Mouse (Mus musculus) kidney, embryonic 16.5 days (tissue): Measurements from ENCODE around the gene Btbd11. TPM values are rescaled to one million over a fixed set of nuclear protein-coding genes. Genes with fewer than 3 reads are reported as not detected.

Experiments used
- ATAC-seq: fragments of 200-750 bp; cut with Nextera tagmentation; 2 replicates; pipeline ENCODE4 v1.8.0; 2017; ENCODE audit warnings: moderate TSS enrichment; ENCODE audit not compliant: low FRiP score, low TSS enrichment
- H3K27ac ChIP-seq: fragments of 300-500 bp; sonication (generic); 2 replicates; pipeline ENCODE4 v1.5.1; 2014; ENCODE audit warnings: low read length
- H3K27me3 ChIP-seq: fragments of 300-500 bp; sonication (generic); 2 replicates; pipeline ENCODE4 v1.6.1; 2014; ENCODE audit warnings: low read length, control low read depth, mixed read lengths; ENCODE audit not compliant: insufficient read depth
- H3K36me3 ChIP-seq: fragments of 300-500 bp; sonication (generic); 2 replicates; pipeline ENCODE4 v1.6.1; 2014; ENCODE audit warnings: low read length, control low read depth, mixed read lengths; ENCODE audit not compliant: insufficient read depth
- H3K4me1 ChIP-seq: fragments of 300-500 bp; sonication (generic); 2 replicates; pipeline ENCODE4 v1.6.1; 2014; ENCODE audit warnings: low read length, control low read depth, mixed read lengths; ENCODE audit not compliant: insufficient read depth
- H3K4me2 ChIP-seq: fragments of 300-500 bp; sonication (generic); replicated peaks from 2 replicates; pipeline ENCODE4 v1.6.1; 2014; ENCODE audit warnings: low read depth, low read length
- H3K4me3 ChIP-seq: fragments of 300-500 bp; sonication (generic); 2 replicates; pipeline ENCODE4 v1.5.1; 2014; ENCODE audit warnings: mild to moderate bottlenecking, low read length
- H3K9ac ChIP-seq: fragments of 300-500 bp; sonication (generic); replicated peaks from 2 replicates; pipeline ENCODE4 v1.6.1; 2014; ENCODE audit warnings: low read length
- H3K9me3 ChIP-seq: fragments of 300-500 bp; sonication (generic); 2 replicates; pipeline ENCODE4 v1.6.1; 2016; ENCODE audit warnings: low read length, control low read depth
- WGBS: fragments of 180-500 bp; shearing (Covaris S2); extraction: QIAGEN DNeasy Blood & Tissue Kit; methylation state at CpG from one replicate; pipeline ENCODE4 v1.1.7; 2014; 5-methylcytosine and 5-hydroxymethylcytosine counted together
- polyA plus RNA-seq: library from polyadenylated mRNA; unstranded; fragments of >200 nt; fragmentation: Nextera tagmentation; extraction: Ambion mirVana; gene quantifications from 2 replicates; pipeline ENCODE4 v1.2.1, GENCODE M21; 2015

The Btbd11 gene
- 10.7 and 12.3 TPM in 2 replicates for polyA plus RNA-seq

DNA sequence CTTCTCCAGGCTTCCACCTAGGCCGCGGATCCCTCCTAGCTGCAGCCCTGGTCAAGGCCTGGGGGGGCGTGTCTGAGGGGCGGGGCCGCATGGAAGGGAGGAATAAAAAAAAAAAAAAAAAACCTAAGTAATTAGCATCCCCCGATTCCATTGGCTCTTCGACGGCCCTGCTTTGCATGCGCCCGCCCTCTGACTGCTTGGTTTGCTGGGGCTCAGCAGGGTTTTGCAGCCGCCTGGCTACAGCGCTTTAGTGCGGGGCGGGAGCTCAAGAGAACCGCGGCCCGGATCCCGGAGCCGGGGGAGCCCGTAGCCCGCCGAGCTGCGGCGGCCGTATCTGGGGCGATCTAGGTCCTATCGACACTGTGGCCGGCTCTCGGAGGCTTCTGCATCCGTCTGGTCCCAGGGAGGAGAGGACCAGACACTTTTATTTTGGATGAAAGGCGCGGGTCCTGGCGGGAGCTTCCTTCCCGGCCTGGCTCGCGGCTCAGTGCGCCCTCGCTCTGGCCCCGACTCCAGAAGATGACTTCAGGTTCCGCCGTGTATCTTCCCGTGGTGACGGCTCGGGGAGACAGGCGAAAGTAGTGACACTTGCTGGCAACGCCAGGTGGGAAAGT, at the start of gene Btbd11:
Btbd11 (plus strand) TSS at position 210 of the 614 bp plus-strand sequence.
- Histone ChIP-seq H3K36me3 (no peaks in the 10 kb centered on the region), H3K27me3 (peaks cover 10% of the 10 kb centered on the region; the same call in 1 of the 2 replicates), H3K9me3 (no peaks in the 10 kb centered on the region), H3K4me3 (peak within 1 kb of the TSS; percentile 68), H3K4me1 (peaks cover 23% of the 10 kb centered on the region; the same call in 1 of the 2 replicates), H3K9ac (peak within 1 kb of the TSS; percentile 64), H3K27ac (peak within 1 kb of the TSS; percentile 9; the same call in 1 of the 2 replicates), H3K4me2 (peak within 1 kb of the TSS; percentile 98)
- WGBS = 0% methylated on average over 46 of the region's 46 CpGs
- ATAC-seq = peak; percentile 96

GRCm38 (mm10) chr10:85338733-85339132, 47.9 kb upstream of the Btbd11 start:
- Histone ChIP-seq H3K4me2 (no peak overlapping the region), H3K36me3 (no peaks in the 10 kb centered on the region), H3K9ac (no peak overlapping the region), H3K27me3 (no peaks in the 10 kb centered on the region), H3K27ac (no peak overlapping the region), H3K9me3 (peaks cover 6% of the 10 kb centered on the region), H3K4me3 (no peak overlapping the region), H3K4me1 (peaks cover 4% of the 10 kb centered on the region; the same call in 1 of the 2 replicates)
- 0 out of 2 replicates have a peak, but pooled peaks have one; percentile 61 for ATAC-seq
- WGBS = 57% methylated on average over 12 of the region's 12 CpGs

DNA sequence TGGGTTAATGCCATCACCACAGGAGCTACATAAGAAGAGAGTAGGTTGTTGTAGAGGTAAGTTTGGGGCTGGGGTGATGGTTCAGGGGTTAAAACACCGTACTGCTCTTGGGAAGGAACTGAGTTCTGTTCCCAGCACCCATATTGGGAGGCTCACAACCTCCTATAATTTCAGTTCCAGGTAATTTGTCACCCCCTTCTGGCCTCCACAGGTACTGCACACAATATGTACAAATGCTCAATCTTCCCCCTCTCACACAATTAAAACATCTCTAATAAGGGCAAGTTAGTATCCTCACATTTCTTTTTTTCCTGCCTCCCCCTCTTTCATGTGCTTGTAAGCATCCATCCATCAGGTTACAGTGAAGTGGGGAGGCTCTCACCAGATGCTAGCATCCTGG, 44.7 kb upstream of the Btbd11 start:
- no peak for ATAC-seq
- Histone ChIP-seq H3K4me3 (no peak overlapping the region), H3K27ac (no peak overlapping the region), H3K4me1 (peaks cover 4% of the 10 kb centered on the region; the same call in 1 of the 2 replicates), H3K4me2 (no peak overlapping the region), H3K36me3 (no peaks in the 10 kb centered on the region), H3K9ac (no peak overlapping the region), H3K9me3 (peaks cover 6% of the 10 kb centered on the region), H3K27me3 (no peaks in the 10 kb centered on the region)
- 95% methylated on average over 1 of the region's 1 CpGs for WGBS

- Histone ChIP-seq H3K4me1 (0 out of 2 replicates have a peak, but pooled peaks cover 3% of the 10 kb centered on the region), H3K4me3 (no peak overlapping the region), H3K4me2 (no peak overlapping the region), H3K9me3 (no peaks in the 10 kb centered on the region), H3K36me3 (no peaks in the 10 kb centered on the region), H3K27me3 (no peaks in the 10 kb centered on the region), H3K9ac (no peak overlapping the region), H3K27ac (no peak overlapping the region)
- no peak for ATAC-seq
- 71% methylated on average over 9 of the region's 9 CpGs for WGBS
Measured at GRCm38 (mm10) chr10:85347171-85347570, 39.4 kb upstream of the Btbd11 start.

GRCm38 (mm10) chr10:85352505-85352904, 34.1 kb upstream of the Btbd11 start:
- no peaks in the 10 kb centered on the region for H3K27me3 ChIP-seq
- H3K4me2 ChIP-seq = no peak overlapping the region
- H3K4me3 ChIP-seq = no peak overlapping the region
- H3K9ac ChIP-seq = no peak overlapping the region
- H3K36me3 ChIP-seq = no peaks in the 10 kb centered on the region
- 0 out of 2 replicates have a peak, but pooled peaks cover 3% of the 10 kb centered on the region for H3K4me1 ChIP-seq
- WGBS = 75% methylated on average over 2 of the region's 2 CpGs
- ATAC-seq = no peak
- no peak overlapping the region for H3K27ac ChIP-seq
- H3K9me3 ChIP-seq = no peaks in the 10 kb centered on the region

DNA sequence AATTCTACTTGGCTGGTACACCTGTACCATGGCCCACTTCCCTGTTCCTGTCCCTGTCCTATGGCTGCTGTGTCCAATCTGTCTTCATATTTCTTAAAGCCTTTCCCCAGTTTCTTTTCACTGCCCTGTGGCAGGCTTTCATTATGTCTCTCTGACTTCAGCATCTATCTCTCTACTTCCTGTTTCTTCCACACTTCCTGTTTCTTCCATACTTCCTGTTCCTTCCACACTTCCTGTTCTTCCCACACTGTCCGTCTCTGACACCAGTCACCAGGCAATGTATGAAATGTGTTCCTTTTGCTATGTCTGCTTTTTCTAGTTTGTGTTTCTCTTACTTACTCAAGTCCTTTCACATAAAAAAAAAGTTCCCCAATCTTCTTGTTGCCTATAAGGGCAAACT, 32.3 kb upstream of the Btbd11 start:
- no peak for ATAC-seq
- WGBS = 77% methylated on average over 1 of the region's 1 CpGs

GRCm38 (mm10) chr10:85359501-85360066, 27.0 kb upstream of the Btbd11 start:
- Histone ChIP-seq H3K9ac (no peak overlapping the region), H3K4me3 (no peak overlapping the region), H3K36me3 (no peaks in the 10 kb centered on the region), H3K27me3 (no peaks in the 10 kb centered on the region), H3K9me3 (no peaks in the 10 kb centered on the region), H3K4me1 (no peaks in the 10 kb centered on the region), H3K4me2 (no peak overlapping the region), H3K27ac (no peak overlapping the region)
- WGBS = 95% methylated on average over 3 of the region's 3 CpGs
- ATAC-seq = no peak

More for the DNA sequence above, 32.3 kb upstream of the Btbd11 start:
- Histone ChIP-seq H3K36me3 (no peaks in the 10 kb centered on the region), H3K9ac (no peak overlapping the region), H3K4me1 (no peaks in the 10 kb centered on the region), H3K27me3 (no peaks in the 10 kb centered on the region), H3K27ac (no peak overlapping the region), H3K4me3 (no peak overlapping the region), H3K4me2 (no peak overlapping the region), H3K9me3 (no peaks in the 10 kb centered on the region)

DNA sequence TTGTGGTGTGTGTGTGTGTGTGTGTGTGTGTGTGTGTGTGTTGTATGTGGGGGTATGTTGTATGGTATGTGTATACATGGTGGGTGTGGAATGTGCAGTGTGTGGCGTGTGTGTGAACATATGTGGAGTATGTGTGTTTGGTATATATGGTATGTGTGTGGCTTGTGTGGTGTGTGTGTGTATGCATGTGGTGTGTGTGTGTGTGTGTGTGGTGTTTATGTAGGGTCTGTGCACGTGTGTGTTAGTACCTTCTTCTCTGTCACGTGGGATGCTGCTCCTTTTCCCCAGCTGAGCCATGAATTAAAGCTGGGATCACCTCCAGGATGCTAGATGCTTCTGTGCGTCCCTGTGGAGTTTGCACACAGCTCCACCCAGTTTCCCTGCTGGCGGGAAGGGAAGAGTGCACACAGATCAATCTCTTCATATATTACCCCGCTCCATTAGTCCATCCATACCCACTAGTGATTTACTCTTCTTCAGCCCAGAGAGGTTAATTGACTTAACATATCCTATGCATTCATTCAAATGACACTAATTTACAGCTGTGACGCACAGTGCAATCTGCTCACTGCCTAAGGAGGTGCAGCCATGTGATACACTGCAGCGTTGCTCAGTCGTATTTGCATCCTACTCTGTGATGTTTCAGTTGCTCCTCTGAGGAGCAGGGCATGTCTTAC, 23.7 kb upstream of the Btbd11 start:
- WGBS = 52% methylated on average over 9 of the region's 9 CpGs
- no peak for ATAC-seq
- no peaks in the 10 kb centered on the region for H3K36me3 ChIP-seq
- no peak overlapping the region for H3K4me2 ChIP-seq
- no peaks in the 10 kb centered on the region for H3K4me1 ChIP-seq
- no peak overlapping the region for H3K4me3 ChIP-seq
- H3K9ac ChIP-seq = no peak overlapping the region
- H3K27me3 ChIP-seq = no peaks in the 10 kb centered on the region
- no peak overlapping the region for H3K27ac ChIP-seq
- no peaks in the 10 kb centered on the region for H3K9me3 ChIP-seq

DNA sequence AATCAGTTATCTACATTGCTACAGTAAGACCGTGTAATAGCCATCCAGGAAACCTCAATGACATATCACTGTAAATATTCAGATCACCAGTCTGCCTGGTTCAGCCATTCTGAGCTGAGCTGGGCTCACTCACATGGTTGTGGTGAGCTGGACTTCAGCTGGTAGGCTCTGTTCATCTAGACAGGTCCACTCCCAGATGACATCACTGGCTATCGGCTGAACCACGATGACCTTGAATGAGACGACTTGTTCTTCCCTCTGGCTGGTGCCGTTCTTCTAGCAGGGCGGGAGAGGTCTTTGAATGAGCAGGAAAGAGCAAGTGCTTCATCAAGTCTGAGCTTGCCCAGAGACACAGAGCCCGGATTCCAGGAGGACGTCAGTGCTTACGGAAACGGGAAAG, 19.7 kb upstream of the Btbd11 start:
- H3K27ac ChIP-seq = no peak overlapping the region

DNA sequence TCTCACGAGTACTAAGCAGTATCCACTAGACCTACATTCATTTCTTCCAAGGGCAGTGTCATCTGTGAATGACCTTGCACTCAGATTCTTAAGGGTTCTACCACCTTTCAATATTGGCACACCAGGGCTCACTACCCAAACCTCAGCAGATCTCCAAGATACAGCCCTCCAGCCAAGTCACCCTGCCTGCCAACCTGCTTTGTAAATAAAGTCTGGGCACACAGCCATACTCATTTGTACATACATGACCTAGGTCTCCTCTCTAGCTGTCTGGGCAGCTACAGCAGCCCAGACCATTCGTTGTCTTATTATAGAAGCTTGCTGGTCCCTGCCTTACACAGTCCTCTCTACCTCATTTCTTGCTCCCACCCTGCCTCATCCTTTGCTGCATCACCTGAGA, 15.3 kb upstream of the Btbd11 start:
- Histone ChIP-seq H3K4me2 (no peak overlapping the region), H3K36me3 (no peaks in the 10 kb centered on the region), H3K27me3 (no peaks in the 10 kb centered on the region), H3K4me3 (no peak overlapping the region), H3K4me1 (no peaks in the 10 kb centered on the region), H3K9me3 (no peaks in the 10 kb centered on the region), H3K9ac (no peak overlapping the region), H3K27ac (no peak overlapping the region)
- no peak for ATAC-seq
- WGBS = 73% methylated on average over 2 of the region's 2 CpGs

More for the DNA sequence above, 19.7 kb upstream of the Btbd11 start:
- ATAC-seq = no peak
- H3K4me2 ChIP-seq = no peak overlapping the region
- no peaks in the 10 kb centered on the region for H3K9me3 ChIP-seq
- WGBS = 64% methylated on average over 10 of the region's 10 CpGs
- no peaks in the 10 kb centered on the region for H3K4me1 ChIP-seq
- no peaks in the 10 kb centered on the region for H3K27me3 ChIP-seq
- no peaks in the 10 kb centered on the region for H3K36me3 ChIP-seq
- H3K4me3 ChIP-seq = no peak overlapping the region
- H3K9ac ChIP-seq = no peak overlapping the region
